Mouse (Mus musculus) urinary bladder, postnatal 14 days (tissue): ENCODE measurements around the gene Paqr8.

ENCODE experiments used
- DNase-seq: peaks from one replicate; pipeline ENCODE4 v3.0.0; 2021; ENCODE audit warnings: low spot score

Paqr8 gene

DNA sequence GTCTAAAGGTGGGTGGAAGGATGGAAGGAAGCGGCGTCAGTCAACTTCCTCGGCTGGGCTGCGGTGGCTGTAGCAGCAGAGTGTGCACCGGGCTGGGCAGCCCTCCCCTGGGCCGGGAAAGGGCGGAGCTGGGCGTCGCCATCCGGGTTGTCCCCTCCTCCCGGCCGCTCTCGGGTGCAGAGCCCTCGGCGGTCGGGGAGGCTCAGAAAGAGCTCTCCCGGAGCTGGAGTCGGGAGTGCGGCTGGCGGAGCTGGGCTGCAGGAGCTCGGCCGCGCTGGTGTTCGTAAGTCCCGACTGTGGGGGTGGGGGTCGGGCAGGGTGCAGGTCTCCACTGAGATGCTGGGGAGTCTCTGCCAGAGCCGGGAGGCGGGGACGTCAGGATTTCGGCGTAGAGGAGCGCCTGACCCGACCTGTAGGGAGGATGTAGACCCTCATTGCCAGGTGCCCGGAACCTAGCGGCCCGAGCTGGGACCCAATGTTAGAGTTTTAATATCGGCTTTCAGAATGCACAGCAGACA lies at the start of gene Paqr8:
Gene Paqr8 (plus strand): TSS at position 203 of the 518 bp plus-strand sequence.
- DNase-seq: peak; percentile 89

DNA sequence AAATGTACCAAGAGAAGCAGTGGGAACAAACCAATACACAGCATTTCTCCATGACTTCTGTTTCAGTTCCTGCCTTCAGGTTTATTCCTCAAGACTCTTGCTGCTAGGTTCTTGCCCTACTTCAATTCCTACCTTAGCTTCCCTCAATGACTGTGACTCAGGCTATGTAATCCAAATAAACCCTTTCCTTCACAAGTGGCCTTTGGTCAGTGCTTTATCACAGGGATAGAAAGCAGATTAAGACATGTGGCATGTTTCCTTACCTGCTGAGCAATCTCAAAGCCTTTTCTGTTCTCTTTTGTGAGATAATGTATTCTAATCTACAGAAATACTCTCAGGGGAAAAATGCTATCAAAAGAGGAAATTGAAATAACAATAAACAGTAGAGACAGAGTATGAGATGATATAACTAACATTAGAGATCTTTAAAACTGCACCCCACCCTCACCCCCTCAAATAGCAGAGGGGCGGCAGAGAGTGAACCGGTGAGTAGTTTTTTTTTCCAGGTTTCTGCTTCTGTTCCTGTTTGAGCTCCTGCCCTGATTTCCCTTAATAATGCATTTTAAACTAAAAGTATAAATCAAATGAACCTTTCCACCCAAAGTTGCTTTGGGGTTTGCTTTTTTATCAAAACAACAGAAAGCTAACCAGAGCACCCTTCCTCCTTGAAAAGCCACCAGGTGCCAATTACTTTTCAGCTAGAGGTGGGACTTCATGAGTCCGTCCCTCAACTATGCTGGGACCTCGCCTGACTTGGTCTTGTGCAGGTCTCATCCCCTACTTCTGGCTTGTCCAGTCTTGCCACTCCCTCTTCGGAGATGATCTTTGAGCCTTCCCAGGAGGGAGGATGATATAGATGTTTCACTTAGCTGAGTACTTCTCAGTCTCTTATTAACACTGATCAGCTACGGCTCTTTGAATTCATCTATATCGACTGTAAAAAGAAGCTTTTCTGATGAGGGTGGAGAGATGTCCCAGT lies 33.2 kb upstream of the Paqr8 start:
- no peak for DNase-seq

DNA sequence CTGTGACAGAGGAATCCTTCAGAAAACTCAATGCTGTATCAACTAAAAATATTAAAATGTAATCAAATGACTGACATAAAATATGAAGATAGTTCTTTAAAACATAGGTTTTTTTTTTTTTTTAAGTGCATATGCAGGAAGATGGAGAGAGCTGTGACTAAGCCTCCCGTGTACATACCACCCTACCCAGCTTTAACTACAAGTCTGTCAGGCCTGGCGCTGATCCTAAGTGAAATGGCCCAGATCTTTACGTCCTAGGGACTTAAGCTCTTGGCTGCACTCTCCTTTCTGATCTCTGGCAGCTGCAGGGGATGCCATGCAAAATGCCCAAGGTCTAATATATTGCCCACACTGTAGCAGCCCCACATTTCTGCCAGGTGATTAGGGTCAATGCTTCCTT lies 29.6 kb upstream of the Paqr8 start:
- DNase-seq: no peak

DNA sequence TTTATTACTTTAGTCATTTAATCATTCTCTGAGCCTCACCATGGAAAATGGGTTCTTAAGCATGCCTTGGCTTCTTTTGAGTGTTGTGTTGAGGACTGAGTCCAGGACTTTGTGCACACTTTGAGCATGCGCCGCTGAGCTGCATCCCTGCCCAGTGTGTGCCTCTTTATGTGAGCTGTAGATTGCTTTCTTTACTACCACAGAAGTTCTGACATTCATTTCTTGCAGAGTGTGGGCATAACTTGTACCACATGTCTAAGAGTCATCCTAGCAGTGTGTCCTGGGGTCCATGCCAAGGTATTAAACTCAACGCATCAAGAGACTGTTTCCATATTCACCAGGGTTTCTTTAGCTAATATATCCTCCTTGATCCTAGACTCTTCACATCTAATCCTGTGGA lies 28.5 kb upstream of the Paqr8 start:
- no peak for DNase-seq

DNA sequence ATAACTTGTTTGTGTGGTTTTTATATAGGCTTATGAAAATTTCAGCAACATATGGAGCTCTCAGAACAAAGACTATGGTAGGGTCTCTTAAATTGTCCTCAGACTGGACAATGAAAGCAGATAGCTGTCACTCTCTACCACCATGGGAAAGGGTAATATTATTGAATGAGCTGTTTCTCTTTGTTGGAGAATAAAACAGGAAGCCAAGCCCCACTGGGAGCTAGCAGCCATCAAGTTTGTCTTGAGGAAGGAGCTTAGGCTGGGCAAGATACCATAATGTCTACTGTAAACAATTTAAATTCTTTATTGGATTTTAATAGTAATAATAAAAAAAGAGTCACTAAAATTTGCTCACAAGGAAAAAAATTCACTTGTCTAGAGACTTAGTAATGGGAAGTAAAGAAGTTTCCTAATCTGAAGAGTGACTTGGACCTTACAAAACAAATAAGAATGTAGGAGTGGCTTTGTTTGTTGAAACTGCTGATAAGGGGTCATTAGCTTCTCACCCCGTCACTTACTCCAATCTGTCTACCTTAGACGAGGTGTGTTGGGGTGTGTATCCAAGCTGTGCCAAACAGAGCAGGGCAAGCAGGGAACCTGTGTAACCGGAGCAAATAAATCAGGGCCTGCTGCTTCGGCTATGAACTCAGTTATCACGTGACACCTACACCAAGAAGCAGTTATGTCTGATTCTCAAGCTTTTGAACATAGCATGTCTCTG lies 26.8 kb upstream of the Paqr8 start:
- peak; percentile 69 for DNase-seq

DNA sequence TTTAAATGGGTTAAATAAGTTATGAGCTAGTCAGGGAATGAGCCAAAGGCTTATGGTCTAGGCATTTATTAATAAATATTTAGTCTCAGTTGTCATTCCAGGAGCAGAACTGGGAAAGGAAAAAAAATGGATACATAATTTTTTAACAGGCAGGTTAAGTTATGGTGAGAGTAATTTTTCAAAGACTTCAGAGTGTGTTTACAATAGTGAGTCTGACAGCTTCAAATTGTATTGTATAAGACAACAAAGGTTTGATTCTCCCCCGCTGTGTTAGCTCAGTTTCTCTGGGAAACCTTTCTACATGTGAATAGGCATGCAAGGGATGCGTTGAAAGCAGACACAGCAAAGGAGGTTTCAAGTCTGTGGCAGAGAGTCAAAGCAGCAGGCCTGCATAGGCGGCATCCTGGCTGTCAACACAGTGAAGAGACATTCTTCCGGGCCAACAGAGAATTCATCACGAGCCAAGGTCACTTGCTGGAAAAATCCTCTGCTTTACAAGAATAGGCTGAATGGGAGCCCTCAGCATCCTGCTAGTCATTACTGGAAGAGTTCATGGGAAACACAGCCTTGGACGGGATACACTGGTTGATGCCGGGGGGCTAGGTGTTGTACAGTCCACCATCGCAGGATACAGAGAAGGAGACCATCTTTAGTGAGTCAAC lies 23.0 kb upstream of the Paqr8 start:
- no peak for DNase-seq

DNA sequence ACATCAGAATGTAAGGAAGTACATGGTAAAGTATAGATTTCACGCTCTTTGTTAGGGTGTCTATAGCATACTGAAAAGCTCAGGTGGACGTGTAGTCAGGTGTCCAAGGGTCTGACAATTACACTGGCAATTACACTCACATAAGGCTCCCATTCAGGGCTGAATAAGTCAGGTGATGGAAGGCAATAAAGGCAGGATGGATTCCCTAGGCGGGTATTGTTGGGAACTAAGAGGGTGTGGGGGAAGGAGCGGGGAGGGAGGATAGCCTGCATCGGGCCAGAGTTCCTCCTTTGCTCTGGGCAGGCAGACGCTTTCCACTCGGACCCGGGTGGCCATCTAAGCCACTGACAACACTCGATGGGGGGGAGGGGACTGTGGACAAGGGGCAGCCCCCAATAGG lies 22.4 kb upstream of the Paqr8 start:
- no peak for DNase-seq

DNA sequence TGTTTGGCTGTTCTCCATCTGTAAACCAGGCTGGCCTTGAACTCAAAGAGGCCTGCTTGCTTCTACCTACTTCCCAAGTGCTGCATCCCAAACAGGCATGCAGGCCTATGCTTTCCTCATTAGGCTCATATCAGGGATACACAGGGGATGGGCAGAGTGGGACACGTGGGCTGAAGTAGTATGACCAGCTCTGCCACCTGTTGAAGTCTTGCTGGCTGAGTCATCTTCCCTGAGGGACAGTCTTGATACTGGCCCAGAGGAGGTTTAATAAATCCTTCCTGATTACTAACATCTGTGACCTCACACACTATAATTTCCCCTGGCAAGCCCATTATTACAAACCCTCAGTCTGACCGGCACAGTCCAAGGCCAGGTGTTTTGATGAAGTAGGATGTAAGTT lies 19.5 kb upstream of the Paqr8 start:
- peak; percentile 65 for DNase-seq

DNA sequence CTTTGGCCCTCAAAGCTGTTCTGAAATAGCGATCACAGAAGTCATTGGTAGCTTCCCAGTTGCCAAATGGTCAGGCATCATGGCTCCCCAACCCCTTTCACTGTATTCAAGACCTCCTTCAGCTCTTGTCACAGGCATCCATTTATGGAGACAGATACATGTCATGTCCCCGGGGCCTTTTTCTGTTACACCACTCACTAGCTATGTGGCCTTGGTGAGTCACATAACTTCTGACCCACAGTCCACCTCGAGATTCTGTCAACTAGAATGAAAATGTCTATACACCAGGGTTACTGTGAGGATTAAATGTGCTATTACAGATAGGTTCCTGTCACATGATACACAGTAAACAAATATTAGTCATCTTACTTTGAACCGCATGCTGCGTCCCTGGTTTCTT lies 17.9 kb upstream of the Paqr8 start:
- DNase-seq: no peak

DNA sequence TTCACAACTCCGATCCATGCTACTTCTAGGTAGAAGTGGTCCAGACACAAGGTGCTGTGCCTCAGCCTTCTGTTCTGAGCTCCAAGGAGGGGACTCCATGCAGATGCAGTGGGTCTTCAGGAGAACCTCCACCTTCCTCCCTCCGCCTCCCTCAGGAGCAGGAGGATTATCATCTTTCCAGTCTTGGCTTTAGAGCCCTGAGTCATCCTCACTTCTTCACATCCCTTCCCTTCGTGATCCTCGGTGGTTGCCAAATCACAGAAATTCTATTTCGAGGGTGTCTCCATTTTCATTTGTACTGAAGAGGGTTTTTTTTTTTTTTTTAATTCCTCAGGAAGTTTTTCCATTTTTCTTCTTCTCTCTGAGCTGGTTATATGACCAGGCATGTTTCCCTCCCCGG lies 16.3 kb upstream of the Paqr8 start:
- DNase-seq: no peak

DNA sequence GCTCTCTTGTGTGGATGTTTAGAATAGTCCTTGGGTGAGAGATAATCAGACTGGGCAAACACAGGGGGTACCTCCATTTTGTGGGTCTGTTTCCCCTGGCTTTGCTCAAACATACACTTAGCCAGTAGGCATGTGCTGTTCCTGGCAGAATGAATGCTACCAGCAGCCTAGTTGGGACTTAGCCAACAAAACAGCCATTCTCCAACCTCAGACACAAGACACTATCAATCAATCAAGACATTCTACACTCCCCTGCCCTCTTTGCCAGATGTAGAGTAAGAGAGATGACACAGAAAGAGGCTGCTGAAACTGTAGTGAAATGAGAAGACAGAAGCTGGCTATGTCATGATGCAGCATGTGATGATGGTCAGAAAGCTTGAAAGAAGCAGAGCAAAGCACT lies 13.1 kb upstream of the Paqr8 start:
- DNase-seq: no peak

DNA sequence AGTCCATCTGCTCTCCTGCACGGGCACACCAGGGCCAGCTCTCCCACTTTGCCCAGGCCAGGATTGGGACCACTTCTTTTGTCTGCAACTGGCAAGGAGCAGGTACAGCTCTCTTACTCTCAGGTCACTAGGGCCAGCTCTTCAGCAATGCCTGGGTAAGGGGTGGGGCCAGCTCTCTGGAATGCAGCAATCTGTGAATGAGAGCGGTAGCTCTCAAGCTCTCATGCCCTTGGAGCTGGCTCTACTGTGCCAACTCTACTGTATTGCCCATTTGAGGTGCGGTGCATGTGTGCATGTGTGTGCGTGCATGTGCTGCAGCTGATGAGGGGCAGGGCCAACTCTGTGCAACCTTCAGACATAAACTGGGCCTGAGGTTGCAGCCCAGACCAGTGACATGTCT lies 11.0 kb upstream of the Paqr8 start:
- no peak for DNase-seq

DNA sequence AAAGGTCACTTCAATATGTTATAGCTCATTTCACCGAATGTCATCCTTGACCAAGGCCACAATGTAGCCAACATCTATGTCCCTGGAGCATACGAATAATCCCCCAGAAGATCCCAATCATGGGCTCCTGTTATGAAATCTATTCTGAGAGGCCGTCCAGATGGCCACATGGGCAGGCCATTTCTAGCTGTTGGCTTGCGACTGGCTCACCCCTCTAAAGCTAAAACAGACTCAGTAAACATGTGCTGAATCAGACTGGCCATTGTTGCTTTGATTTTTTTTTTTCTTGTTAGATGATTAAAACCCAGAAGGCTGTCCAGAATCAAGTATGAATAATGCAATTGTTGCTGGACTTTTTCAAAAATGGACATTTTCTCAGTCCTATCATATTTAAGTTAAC lies 7.3 kb upstream of the Paqr8 start:
- no peak for DNase-seq

DNA sequence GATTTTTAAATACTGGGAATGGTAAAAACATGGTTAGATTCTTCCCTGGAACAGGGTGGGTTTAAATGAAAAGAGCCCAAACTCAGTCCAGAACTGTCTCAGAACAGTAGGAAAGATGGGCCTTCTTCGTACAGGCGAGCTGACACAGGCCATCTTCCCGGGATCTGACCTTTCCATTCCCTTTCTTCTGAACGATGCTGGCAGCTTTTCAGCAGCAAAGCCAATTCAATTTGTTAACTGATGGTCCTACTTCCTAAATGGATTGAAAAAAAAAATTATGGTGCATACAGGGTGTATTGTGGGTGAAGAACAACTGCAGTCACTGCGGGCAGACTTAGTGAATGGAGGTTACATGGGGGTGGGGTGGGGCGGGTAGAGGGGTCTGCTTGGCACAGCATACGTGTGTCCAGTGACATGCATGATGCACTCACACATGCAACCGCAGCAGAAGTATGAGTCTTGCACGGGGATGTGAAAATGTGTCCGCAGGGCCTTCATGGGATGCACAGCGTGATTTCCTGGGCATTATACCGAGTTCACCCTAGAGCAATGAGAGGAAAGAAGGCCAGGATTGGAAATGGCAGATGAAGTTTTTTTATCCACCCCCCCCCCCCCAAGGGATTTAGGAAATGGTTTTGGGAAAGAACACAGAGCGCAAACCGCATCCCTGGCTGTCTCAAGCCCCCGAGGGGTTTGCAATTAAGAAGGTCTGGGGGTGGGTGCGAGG lies 566 bp upstream of the Paqr8 start:
- no peak for DNase-seq

DNA sequence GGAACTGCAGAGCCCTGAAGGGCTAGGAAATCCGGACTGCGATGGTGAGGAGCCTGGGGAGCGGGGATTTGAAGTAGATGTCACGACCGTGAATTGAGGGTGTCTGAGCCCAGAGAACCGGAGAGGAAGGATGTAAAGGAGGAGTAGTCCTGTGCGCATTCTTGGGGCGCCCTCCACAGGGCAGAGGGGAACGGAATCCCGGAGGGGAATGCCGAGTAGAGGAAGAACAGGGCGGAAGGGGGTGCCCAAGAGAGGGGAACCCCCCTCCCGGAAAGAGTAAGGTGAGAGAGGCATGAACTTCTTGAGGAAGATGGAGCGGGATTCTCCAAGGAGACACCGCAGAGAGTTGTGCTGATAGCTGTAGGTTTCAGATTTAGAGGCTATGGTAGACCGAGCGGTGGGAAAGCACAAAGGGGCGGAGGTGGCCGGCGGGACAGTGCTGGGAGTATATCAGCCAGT lies 564 bp downstream of the Paqr8 start:
- DNase-seq: peak; percentile 71

DNA sequence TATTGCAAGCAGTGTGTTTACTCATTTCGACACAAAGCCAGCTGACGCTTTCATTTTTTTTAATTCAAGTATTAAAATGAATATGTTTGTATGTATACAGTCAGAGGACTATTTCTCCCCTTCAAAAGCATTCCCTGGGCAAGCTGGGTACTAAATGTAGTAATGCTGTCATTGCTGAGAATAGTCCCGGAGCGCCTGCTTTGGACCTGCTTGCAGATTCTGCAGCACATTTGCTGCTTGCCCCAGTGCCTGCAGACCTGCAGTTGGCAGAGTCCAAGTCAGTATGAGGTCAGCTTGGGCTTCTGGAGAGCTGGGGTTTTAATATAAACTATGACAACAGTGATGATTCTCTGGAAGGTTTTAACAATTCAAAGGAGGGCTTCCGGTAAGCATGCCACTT lies 2.7 kb downstream of the Paqr8 start:
- DNase-seq: no peak

DNA sequence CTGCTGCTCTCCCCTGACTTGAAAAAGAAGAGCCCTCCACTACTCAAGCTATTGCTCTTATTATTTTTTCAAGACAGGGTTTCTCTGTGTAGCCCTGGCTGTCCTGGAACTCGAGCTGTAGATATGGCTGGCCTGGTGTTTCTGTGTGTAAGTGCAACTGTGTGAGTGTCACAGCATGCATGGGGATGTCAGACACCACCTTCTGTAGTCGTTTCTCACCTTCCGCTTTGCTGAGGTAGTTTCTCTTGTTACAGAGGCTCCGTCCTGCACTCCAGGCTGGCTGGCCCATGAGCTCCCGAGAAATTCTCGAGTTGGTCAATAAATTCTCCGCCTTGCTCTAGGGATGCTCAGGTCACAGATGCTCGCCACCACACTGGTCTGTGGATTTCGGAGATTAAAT lies 8.0 kb downstream of the Paqr8 start:
- DNase-seq: no peak

DNA sequence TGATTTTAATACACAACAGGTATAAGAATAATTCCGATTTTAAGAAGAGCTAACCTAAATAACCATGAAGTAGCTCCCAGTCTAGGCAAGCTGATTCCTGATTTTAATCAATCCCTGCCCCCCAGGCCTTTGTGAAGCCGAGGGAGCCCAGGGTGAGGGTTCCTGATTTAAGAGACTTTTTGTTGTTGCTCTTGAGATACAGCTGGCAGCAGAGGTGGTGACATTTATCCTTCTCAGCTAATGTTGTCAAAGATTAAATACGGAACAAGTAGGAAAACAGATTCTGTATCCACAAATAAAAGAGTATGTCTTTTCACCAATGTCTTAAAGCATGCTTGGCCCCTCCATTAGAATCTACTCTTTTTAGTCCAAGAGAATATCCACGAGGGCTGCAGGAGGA lies 9.9 kb downstream of the Paqr8 start:
- no peak for DNase-seq

DNA sequence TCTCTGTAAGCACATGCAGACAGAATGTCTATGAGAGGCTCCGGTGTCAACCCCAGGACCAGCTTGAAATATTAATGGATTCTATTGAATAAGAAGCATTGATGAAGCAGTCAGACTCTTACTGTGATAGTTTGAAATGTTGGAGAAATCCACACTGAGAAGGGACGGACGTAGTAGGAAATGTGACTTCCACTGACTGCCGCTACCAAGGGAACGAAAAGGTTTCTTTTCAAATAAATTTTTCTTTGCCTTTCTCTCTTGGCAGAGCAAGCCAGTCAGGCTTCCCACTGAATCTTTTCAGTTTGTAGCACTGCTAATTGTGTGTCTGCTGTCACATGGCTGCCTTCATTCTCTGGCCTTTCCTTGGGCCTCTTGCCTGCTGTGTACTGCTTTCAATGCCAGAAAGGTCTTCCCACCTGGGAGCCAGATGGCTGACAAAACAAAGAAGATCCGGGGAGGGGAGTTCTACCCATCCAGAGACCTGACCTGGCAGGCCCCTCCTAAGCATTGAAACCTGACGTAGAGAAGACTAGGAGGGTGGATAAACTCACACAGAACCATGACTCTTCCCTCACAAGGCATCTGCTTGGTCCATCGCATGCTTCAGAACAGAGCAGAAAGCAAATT lies 15.2 kb downstream of the Paqr8 start:
- no peak for DNase-seq

DNA sequence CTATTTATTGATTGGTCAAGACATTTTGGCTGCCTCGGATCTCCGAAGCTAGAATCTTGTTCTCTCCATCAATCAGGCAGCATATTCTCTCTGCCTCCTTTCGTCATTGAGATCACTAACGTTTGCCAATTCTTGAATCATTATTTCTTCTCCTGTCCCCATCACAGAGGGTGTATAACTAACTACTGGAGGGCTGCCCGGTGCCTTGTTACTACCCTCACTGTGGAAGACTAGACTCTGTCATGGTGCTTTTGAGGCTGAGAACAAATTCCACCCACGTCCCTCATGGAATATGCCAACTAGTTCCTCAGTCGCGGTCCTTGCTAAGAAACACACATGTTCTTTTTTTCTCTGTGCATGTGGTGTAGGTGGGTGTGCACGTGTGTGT lies 15.7 kb downstream of the Paqr8 start:
- no peak for DNase-seq

DNA sequence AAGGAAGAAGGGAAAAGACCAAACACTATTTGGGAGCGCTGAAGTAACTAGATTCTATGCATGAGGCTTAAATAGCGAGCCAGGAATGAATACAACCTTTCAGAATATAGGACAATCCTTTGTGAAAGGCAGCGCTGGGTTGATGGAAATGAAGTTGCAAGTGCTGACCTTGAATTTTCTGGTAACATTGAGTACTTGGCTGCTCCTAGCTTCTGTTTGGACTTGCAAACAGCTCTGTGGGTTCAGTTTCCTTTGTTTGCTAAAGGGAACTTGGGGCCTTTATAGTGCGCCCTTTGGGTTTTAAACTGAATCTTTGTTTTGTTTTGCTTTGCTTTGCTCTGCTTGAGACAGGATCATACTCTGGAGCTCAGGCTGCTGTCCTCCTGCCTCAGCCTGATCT lies 18.1 kb downstream of the Paqr8 start:
- no peak for DNase-seq
